Mouse (Mus musculus): ENCODE results near the gene Sirt3. TPM values are rescaled to one million over a fixed set of nuclear protein-coding genes. Genes with fewer than 3 reads are reported as not detected.

The Sirt3 gene
- polyA plus RNA-seq (2015; fragmentation: Nextera tagmentation; extraction: Ambion mirVana), result 27.7 and 31.4 TPM in 2 replicates

GRCm38 (mm10) chr7:140881696-140882468, at the start of gene Sirt3, which contains the start of gene Psmd13:
Sirt3 (minus strand) TSS chr7:140882309.
Psmd13 (plus strand) TSS chr7:140881968.
- H3K9ac ChIP-seq, result peak within 1 kb of the TSS; percentile 76
- ATAC-seq, result peak; percentile 97
- H3K36me3 ChIP-seq, result 0 out of 2 replicates have a peak, but pooled peaks cover 4% of the 10 kb centered on the region
- peak within 1 kb of the TSS; percentile 82 for H3K4me2 ChIP-seq (replicated peaks)
- no peaks in the 10 kb centered on the region for H3K27me3 ChIP-seq (replicated peaks)
- peak within 1 kb of the TSS; percentile 59 for H3K4me3 ChIP-seq (replicated peaks)
- H3K27ac ChIP-seq, result peak within 1 kb of the TSS; percentile 85
- H3K4me1 ChIP-seq (replicated peaks), result peaks cover 11% of the 10 kb centered on the region
- no peaks in the 10 kb centered on the region for H3K9me3 ChIP-seq
- under 1% methylated on average over 59 of the region's 59 CpGs for WGBS

- no peak overlapping the region for H3K4me2 ChIP-seq (replicated peaks)
- peaks cover 23% of the 10 kb centered on the region for H3K27me3 ChIP-seq (replicated peaks)
- WGBS, result 86% methylated on average over 6 of the region's 6 CpGs
- H3K36me3 ChIP-seq, result peaks cover 13% of the 10 kb centered on the region
- no peak for ATAC-seq
- H3K9me3 ChIP-seq, result no peaks in the 10 kb centered on the region; the same call in 1 of the 2 replicates
- H3K27ac ChIP-seq, result no peak overlapping the region
- no peak overlapping the region for H3K4me3 ChIP-seq (replicated peaks)
- no peak overlapping the region for H3K9ac ChIP-seq
- peaks cover 11% of the 10 kb centered on the region for H3K4me1 ChIP-seq (replicated peaks)
These were observed 45.1 kb upstream of the Sirt3 start for GRCm38 (mm10) chr7:140927181-140927580.

- peaks cover 14% of the 10 kb centered on the region for H3K4me1 ChIP-seq (replicated peaks)
- peak overlapping the region; percentile 86 for H3K4me2 ChIP-seq (replicated peaks)
- peak overlapping the region; percentile 39 for H3K4me3 ChIP-seq (replicated peaks)
- peak overlapping the region; percentile 35 for H3K9ac ChIP-seq
- no peak for ATAC-seq
- H3K27ac ChIP-seq, result peak overlapping the region; percentile 4
- peaks cover 5% of the 10 kb centered on the region; the same call in 1 of the 2 replicates for H3K36me3 ChIP-seq
- WGBS, result 22% methylated on average over 30 of the region's 30 CpGs
- H3K9me3 ChIP-seq, result no peaks in the 10 kb centered on the region
- peaks cover 40% of the 10 kb centered on the region for H3K27me3 ChIP-seq (replicated peaks)
These were observed 41.1 kb upstream of the Sirt3 start for GRCm38 (mm10) chr7:140923070-140923775.

GRCm38 (mm10) chr7:140922398-140923069, 40.4 kb upstream of the Sirt3 start:
- Histone ChIP-seq H3K27ac (peak overlapping the region; percentile 4), H3K36me3 (peaks cover under 1% of the 10 kb centered on the region; the same call in 1 of the 2 replicates), H3K27me3 (replicated peaks) (peaks cover 40% of the 10 kb centered on the region), H3K4me3 (replicated peaks) (peak overlapping the region; percentile 39), H3K9ac (peak overlapping the region; percentile 35), H3K4me1 (replicated peaks) (peaks cover 14% of the 10 kb centered on the region), H3K4me2 (replicated peaks) (peak overlapping the region; percentile 86), H3K9me3 (no peaks in the 10 kb centered on the region)
- WGBS, result under 1% methylated on average over 49 of the region's 49 CpGs
- ATAC-seq, result peak; percentile 39

DNA sequence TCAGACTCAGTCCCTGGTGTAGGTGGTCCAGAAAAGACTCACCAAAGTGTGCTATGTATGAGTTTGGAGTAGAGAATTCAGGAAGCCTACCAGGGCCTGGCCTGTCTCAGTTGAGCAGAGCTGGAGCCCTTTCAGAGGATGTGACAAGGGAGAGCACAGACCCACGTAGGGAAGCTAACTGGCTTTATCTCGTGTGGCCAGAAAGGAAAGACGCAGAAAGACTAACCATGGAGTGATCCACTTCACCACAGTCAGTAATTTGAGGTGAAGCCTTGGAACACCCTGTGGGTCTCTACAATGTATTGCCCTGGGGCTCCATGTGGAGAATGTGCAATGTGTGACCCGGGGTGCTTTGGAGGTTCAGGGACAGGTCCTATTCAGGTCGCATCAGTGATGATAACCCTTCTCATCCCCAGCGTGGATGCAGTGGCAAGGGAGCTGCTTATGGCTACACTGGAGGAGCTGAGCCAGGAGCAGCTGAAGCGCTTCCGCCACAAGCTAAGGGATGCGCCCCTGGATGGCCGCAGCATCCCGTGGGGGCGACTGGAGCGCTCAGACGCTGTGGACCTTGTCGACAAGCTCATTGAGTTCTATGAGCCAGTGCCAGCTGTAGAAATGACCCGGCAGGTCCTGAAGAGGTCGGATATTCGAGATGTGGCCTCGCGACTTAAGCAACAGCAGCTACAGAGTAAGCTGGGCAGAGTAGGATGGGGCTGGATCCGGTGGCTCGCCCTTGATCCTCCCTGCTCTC, 39.3 kb upstream of the Sirt3 start:
- no peak for ATAC-seq
- Histone ChIP-seq H3K36me3 (no peaks in the 10 kb centered on the region), H3K27ac (peak overlapping the region; percentile 49; the same call in 1 of the 2 replicates), H3K9me3 (no peaks in the 10 kb centered on the region), H3K27me3 (replicated peaks) (peaks cover 40% of the 10 kb centered on the region), H3K4me1 (replicated peaks) (peaks cover 14% of the 10 kb centered on the region), H3K4me2 (replicated peaks) (peak overlapping the region; percentile 86), H3K9ac (peak overlapping the region; percentile 35), H3K4me3 (replicated peaks) (peak overlapping the region; percentile 39)
- WGBS, result 34% methylated on average over 22 of the region's 22 CpGs

- Histone ChIP-seq H3K36me3 (no peaks in the 10 kb centered on the region), H3K4me3 (replicated peaks) (peak within 1 kb of the TSS; percentile 39), H3K4me1 (replicated peaks) (peaks cover 14% of the 10 kb centered on the region), H3K9me3 (no peaks in the 10 kb centered on the region), H3K4me2 (replicated peaks) (peak within 1 kb of the TSS; percentile 86), H3K27me3 (replicated peaks) (peaks cover 40% of the 10 kb centered on the region), H3K27ac (peak within 1 kb of the TSS; percentile 69), H3K9ac (peak within 1 kb of the TSS; percentile 35)
- 59% methylated on average over 8 of the region's 8 CpGs for WGBS
- ATAC-seq, result peak; percentile 79
These were observed 38.4 kb upstream of the Sirt3 start, which contains the start of gene Nlrp6 for GRCm38 (mm10) chr7:140920418-140921029. Nlrp6 (plus strand) TSS chr7:140920902.

DNA sequence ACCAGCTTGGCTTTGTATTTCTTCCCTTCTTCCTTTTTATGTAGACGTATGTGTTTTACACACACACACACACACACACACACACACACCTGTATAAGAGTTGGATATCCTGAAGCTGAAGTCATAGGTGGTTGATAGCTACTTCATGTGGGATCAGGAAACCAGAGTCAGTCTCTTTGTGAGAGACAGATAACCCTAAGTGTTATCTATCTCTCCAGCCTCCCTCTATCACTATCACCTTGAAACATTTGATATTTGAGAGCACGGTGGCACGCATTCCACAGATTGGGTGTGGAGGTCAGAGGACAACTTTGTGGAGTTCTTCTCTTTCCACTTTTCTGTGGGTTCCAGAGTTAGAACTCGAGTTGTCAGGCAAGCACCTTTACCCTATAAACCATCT, 37.8 kb upstream of the Sirt3 start:
- H3K27ac ChIP-seq, result peak overlapping the region; percentile 69

DNA sequence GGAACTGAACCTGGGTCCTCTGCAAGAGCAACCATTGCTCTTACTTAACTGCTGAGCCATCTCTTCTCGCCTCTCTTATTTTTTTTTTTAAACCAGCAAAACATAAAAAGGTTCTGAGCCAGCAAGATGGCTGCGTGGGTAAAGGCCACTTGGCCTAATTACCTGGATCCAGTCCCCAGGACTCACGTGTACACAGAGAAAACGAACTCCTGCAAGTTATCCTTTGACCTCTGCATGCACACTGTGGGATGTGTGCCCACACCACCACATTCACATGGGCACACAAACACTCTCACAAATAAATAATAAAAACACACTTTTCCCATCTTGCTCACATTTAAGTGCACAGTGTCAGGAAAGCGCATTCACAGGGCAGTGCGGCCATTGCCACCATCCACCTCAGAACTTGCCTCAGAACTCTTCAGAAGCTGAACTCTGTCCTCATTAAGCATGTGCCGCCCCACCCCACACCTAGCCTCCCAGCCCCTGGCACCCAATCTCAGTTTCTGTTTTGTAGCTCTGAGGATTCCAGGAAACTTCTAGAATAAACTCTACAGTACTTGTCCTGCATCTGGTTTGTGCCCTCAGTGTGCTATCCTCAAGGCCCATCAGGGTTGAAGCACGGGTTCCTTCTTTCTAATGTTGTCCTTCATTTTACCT, 32.1 kb upstream of the Sirt3 start:
- peak; percentile 24 for ATAC-seq
- no peaks in the 10 kb centered on the region for H3K27me3 ChIP-seq (replicated peaks)
- H3K4me2 ChIP-seq (replicated peaks), result no peak overlapping the region
- no peak overlapping the region for H3K9ac ChIP-seq
- H3K4me3 ChIP-seq (replicated peaks), result no peak overlapping the region
- H3K9me3 ChIP-seq, result no peaks in the 10 kb centered on the region
- H3K36me3 ChIP-seq, result no peaks in the 10 kb centered on the region
- H3K4me1 ChIP-seq (replicated peaks), result 0 out of 2 replicates have a peak, but pooled peaks cover 2% of the 10 kb centered on the region
- H3K27ac ChIP-seq, result peak overlapping the region; percentile 77
- 81% methylated on average over 8 of the region's 8 CpGs for WGBS

More for the DNA sequence above, 37.8 kb upstream of the Sirt3 start:
- Histone ChIP-seq H3K27me3 (replicated peaks) (peaks cover 40% of the 10 kb centered on the region), H3K4me1 (replicated peaks) (peaks cover 14% of the 10 kb centered on the region), H3K9ac (no peak overlapping the region), H3K4me2 (replicated peaks) (peak overlapping the region; percentile 12; the same call in 1 of the 2 replicates), H3K9me3 (no peaks in the 10 kb centered on the region), H3K4me3 (replicated peaks) (no peak overlapping the region), H3K36me3 (no peaks in the 10 kb centered on the region)
- 43% methylated on average over 4 of the region's 4 CpGs for WGBS
- peak; percentile 50 for ATAC-seq

GRCm38 (mm10) chr7:140912846-140913482, 30.9 kb upstream of the Sirt3 start:
- peak overlapping the region; percentile 26; the same call in 1 of the 2 replicates for H3K4me2 ChIP-seq (replicated peaks)
- no peak overlapping the region for H3K9ac ChIP-seq
- H3K36me3 ChIP-seq, result no peaks in the 10 kb centered on the region
- no peak overlapping the region for H3K4me3 ChIP-seq (replicated peaks)
- H3K27ac ChIP-seq, result peak overlapping the region; percentile 77
- ATAC-seq, result peak; percentile 91
- H3K4me1 ChIP-seq (replicated peaks), result 0 out of 2 replicates have a peak, but pooled peaks cover 7% of the 10 kb centered on the region
- H3K9me3 ChIP-seq, result no peaks in the 10 kb centered on the region
- 46% methylated on average over 5 of the region's 5 CpGs for WGBS
- H3K27me3 ChIP-seq (replicated peaks), result no peaks in the 10 kb centered on the region

GRCm38 (mm10) chr7:140912293-140912692, 30.2 kb upstream of the Sirt3 start:
- Histone ChIP-seq H3K36me3 (no peaks in the 10 kb centered on the region), H3K9me3 (no peaks in the 10 kb centered on the region), H3K4me2 (replicated peaks) (0 out of 2 replicates have a peak overlapping the region, but pooled peaks have one; percentile 26), H3K9ac (no peak overlapping the region), H3K4me1 (replicated peaks) (0 out of 2 replicates have a peak, but pooled peaks cover 7% of the 10 kb centered on the region), H3K4me3 (replicated peaks) (no peak overlapping the region), H3K27ac (peak overlapping the region; percentile 77), H3K27me3 (replicated peaks) (no peaks in the 10 kb centered on the region)
- ATAC-seq, result no peak
- WGBS, result 59% methylated on average over 3 of the region's 3 CpGs
